Mouse (Mus musculus) neural tube, embryonic 13.5 days (tissue): Measurements from ENCODE around the gene Rpp14. TPM values are rescaled to one million over a fixed set of nuclear protein-coding genes. Genes with fewer than 3 reads are reported as not detected.

ENCODE experiments used
- ATAC-seq: fragments of 200-750 bp; cut with Nextera tagmentation; 2 replicates; pipeline ENCODE4 v1.8.0; 2017; ENCODE audit warnings: low read depth, mild to moderate bottlenecking, moderate TSS enrichment, moderate library complexity
- H3K27ac ChIP-seq: fragments of 300-500 bp; sonication (generic); replicated peaks from 2 replicates; pipeline ENCODE4 v1.5.1; 2015; ENCODE audit warnings: moderate library complexity, mild to moderate bottlenecking, inconsistent platforms
- H3K27me3 ChIP-seq: fragments of 300-500 bp; sonication (generic); 2 replicates; pipeline ENCODE4 v1.6.1; 2015; ENCODE audit warnings: mild to moderate bottlenecking, inconsistent platforms
- H3K36me3 ChIP-seq: fragments of 300-500 bp; sonication (generic); 2 replicates; pipeline ENCODE4 v1.6.1; 2015; ENCODE audit warnings: mild to moderate bottlenecking, inconsistent platforms
- H3K4me1 ChIP-seq: fragments of 300-500 bp; sonication (generic); replicated peaks from 2 replicates; pipeline ENCODE4 v1.6.1; 2015; ENCODE audit warnings: inconsistent platforms
- H3K4me2 ChIP-seq: fragments of 300-500 bp; sonication (generic); 2 replicates; pipeline ENCODE4 v1.6.1; 2015; ENCODE audit warnings: inconsistent platforms, mild to moderate bottlenecking, moderate library complexity
- H3K4me3 ChIP-seq: fragments of 300-500 bp; sonication (generic); 2 replicates; pipeline ENCODE4 v1.5.1; 2015; ENCODE audit warnings: mild to moderate bottlenecking, inconsistent platforms
- H3K9ac ChIP-seq: fragments of 300-500 bp; sonication (generic); 2 replicates; pipeline ENCODE4 v1.6.1; 2015; ENCODE audit warnings: moderate library complexity, mild to moderate bottlenecking, inconsistent platforms
- H3K9me3 ChIP-seq: fragments of 300-500 bp; sonication (generic); 2 replicates; pipeline ENCODE4 v1.6.1; 2016; ENCODE audit warnings: inconsistent platforms
- WGBS: fragments of 180-500 bp; shearing (Covaris S2); methylation state at CpG from one replicate; pipeline ENCODE4 v1.1.7; 2015; 5-methylcytosine and 5-hydroxymethylcytosine counted together
- polyA plus RNA-seq: library from polyadenylated mRNA; unstranded; fragments of >200 nt; fragmentation: Nextera tagmentation; extraction: Ambion mirVana; gene quantifications from 2 replicates; pipeline ENCODE4 v1.2.1, GENCODE M21; 2015

Gene Rpp14
- polyA plus RNA-seq, 1 experiment from 2014 or later = 50.0 TPM

DNA sequence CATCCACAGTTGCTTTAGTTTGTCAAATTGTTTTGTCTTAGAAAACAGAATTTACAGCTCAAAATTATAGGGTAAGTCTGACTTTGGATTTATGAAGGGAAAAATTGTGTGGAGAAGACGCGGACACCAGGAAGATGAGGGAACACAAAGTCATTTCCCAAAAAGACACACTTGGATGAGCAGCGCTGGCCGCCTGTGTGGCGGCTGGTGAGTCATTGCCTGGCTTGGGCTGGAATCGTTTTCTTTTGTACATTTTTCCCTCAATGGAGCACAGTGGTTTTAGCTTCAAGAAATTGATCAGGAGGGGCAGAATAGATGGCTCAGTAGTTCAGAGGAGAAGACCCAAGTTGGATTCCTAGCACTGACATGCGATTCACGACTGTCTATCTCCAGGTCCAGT is 21.7 kb downstream of the Rpp14 start:
- WGBS = 78% methylated on average over 8 of the region's 8 CpGs
- Histone ChIP-seq H3K9ac (no peak overlapping the region), H3K4me1 (peaks cover 46% of the 10 kb centered on the region), H3K9me3 (no peaks in the 10 kb centered on the region), H3K4me2 (no peak overlapping the region), H3K27me3 (no peaks in the 10 kb centered on the region; the same call in 1 of the 2 replicates), H3K36me3 (no peaks in the 10 kb centered on the region), H3K4me3 (no peak overlapping the region), H3K27ac (no peak overlapping the region)
- ATAC-seq = no peak

DNA sequence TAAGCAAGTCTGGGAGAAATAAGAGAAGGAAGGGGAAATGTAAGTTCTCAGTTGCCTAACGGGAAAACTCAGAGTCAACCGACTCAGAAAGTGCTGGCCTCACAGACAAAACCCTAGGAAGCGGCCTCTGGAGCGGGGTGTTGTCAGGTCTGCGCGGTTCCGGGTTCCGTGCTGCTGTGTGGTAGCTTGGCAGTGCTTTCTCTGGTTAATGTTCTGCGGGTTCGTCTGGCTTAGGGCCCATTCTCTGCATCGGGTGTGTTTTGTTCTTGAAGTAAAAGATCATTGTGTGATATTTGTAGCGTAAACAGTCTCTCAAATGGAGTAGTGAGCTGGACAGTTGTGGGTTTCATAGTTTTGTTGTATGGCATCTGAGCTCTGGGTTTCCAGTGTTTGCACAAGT is 22.5 kb downstream of the Rpp14 start:
- peaks cover 46% of the 10 kb centered on the region for H3K4me1 ChIP-seq
- no peak for ATAC-seq
- no peak overlapping the region for H3K4me3 ChIP-seq
- no peaks in the 10 kb centered on the region for H3K36me3 ChIP-seq
- no peak overlapping the region for H3K27ac ChIP-seq
- H3K4me2 ChIP-seq = no peak overlapping the region
- no peaks in the 10 kb centered on the region for H3K27me3 ChIP-seq
- no peaks in the 10 kb centered on the region for H3K9me3 ChIP-seq
- WGBS = 84% methylated on average over 12 of the region's 12 CpGs
- no peak overlapping the region for H3K9ac ChIP-seq

DNA sequence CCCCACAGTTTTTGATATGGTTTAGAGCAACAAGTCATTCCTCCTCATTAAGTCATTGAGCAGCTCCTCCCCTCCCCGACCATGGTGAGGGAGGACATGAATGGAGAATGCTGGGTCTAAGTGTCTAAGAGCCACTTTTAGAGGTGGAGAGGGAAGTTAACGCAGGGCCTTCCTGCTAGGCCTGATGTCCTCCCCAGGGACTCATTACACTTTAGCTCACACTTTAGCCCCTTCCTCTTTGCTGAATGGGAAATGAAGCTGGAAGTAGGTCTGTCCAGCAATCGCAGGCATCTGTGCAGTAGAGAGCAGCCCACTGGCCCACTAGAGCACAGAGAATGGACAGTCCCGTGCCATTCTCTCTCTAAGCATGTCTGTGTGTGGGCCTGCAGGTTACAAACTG is 27.9 kb downstream of the Rpp14 start:
- Histone ChIP-seq H3K27me3 (no peaks in the 10 kb centered on the region), H3K9ac (no peak overlapping the region), H3K27ac (no peak overlapping the region), H3K4me3 (no peak overlapping the region), H3K36me3 (no peaks in the 10 kb centered on the region), H3K4me1 (peaks cover 11% of the 10 kb centered on the region), H3K9me3 (no peaks in the 10 kb centered on the region), H3K4me2 (no peak overlapping the region)
- ATAC-seq = no peak
- 76% methylated on average over 4 of the region's 4 CpGs for WGBS

DNA sequence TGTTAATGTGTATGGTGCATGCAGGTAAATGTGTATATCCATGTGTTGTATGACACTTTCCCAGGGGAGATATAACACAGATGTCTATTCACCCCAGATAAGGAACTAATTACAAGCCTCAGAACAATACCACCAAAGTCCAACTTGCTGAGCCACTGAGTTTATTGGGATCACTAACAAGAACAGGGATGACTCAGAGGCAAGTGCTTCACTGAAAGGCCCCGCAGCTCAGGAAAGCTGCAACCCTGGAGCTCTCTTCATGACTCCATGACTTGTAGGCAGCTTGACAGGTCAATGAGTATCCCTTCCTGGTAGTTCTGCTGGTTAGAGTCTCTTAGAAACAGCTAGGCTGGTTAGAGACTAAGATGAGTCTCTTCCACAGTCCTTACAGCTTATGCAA is 28.8 kb downstream of the Rpp14 start:
- no peak overlapping the region for H3K27ac ChIP-seq
- no peaks in the 10 kb centered on the region for H3K27me3 ChIP-seq
- H3K9ac ChIP-seq = no peak overlapping the region
- H3K36me3 ChIP-seq = no peaks in the 10 kb centered on the region
- ATAC-seq = no peak
- no peak overlapping the region for H3K4me2 ChIP-seq
- H3K4me1 ChIP-seq = peaks cover 1% of the 10 kb centered on the region
- 100% methylated on average over 1 of the region's 1 CpGs for WGBS
- H3K4me3 ChIP-seq = no peak overlapping the region
- no peaks in the 10 kb centered on the region for H3K9me3 ChIP-seq

DNA sequence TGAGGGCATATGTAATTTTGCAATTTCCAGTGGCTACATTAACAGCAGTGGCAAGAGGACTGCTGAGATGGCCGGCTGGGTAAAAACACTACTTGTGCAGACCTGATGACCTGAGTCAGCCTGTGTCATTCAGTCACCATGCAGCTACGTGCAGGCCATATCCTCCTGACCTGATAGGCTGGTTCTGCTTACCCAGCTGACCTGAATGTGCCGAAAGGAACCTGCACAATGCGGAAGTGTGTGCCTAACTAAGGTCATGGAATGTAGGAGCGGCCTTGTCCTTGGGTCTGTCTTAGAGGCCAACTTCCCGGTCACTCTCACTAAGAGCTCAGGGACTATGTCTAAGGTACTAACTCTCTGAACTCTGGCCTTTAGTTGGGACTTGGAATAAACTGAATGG is 31.4 kb downstream of the Rpp14 start:
- H3K27me3 ChIP-seq = no peaks in the 10 kb centered on the region
- H3K36me3 ChIP-seq = no peaks in the 10 kb centered on the region
- no peaks in the 10 kb centered on the region for H3K4me1 ChIP-seq
- 92% methylated on average over 6 of the region's 6 CpGs for WGBS
- H3K4me2 ChIP-seq = no peak overlapping the region
- H3K27ac ChIP-seq = no peak overlapping the region
- H3K9me3 ChIP-seq = no peaks in the 10 kb centered on the region
- ATAC-seq = no peak
- H3K4me3 ChIP-seq = no peak overlapping the region
- H3K9ac ChIP-seq = no peak overlapping the region

DNA sequence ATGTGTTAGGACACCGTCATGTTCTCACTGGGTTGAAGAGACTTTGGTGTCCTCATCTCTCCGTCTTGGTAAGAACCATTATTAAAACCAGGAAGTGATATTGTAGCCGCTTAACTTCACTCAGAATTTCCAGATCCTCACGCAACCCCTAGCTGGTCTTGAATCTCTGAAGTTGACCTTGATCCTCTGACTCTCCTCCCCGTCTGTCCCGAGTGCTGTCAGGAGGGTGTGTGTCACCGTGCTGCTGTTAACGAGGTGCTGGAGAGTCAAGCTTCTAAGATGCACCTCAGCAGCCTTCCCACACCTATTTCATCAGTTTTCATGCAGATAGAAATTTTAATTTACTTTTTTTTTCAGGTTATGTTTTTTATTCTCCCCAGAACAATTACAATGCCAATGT is 31.9 kb downstream of the Rpp14 start:
- no peaks in the 10 kb centered on the region for H3K27me3 ChIP-seq
- H3K36me3 ChIP-seq = no peaks in the 10 kb centered on the region
- no peaks in the 10 kb centered on the region for H3K4me1 ChIP-seq
- no peaks in the 10 kb centered on the region for H3K9me3 ChIP-seq
- H3K27ac ChIP-seq = no peak overlapping the region
- no peak overlapping the region for H3K9ac ChIP-seq
- ATAC-seq = no peak
- no peak overlapping the region for H3K4me2 ChIP-seq
- WGBS = 91% methylated on average over 8 of the region's 8 CpGs
- no peak overlapping the region for H3K4me3 ChIP-seq

DNA sequence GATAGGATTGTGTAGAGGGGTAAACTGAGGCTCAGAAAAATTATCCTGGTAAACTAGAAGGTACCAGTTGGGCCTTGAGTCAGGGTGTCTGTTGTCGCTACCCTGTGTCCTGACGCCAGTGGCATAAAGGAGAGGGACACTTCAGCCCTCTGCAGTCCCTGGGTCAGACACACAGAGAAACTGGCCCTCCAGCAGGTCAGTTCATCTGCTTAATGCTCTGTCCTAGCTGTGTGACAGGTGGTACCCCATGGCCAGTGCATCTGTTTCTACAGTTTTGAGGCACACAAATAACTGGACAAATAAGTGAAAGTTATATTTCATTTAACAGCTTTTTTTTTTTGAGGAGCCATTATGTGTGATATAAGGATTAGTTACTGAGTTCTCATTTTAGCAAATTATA is 33.4 kb downstream of the Rpp14 start:
- no peaks in the 10 kb centered on the region for H3K27me3 ChIP-seq
- H3K4me2 ChIP-seq = no peak overlapping the region
- no peaks in the 10 kb centered on the region for H3K4me1 ChIP-seq
- no peak for ATAC-seq
- H3K27ac ChIP-seq = no peak overlapping the region
- no peaks in the 10 kb centered on the region for H3K9me3 ChIP-seq
- H3K36me3 ChIP-seq = no peaks in the 10 kb centered on the region
- H3K9ac ChIP-seq = no peak overlapping the region
- no peak overlapping the region for H3K4me3 ChIP-seq
- 81% methylated on average over 2 of the region's 2 CpGs for WGBS

DNA sequence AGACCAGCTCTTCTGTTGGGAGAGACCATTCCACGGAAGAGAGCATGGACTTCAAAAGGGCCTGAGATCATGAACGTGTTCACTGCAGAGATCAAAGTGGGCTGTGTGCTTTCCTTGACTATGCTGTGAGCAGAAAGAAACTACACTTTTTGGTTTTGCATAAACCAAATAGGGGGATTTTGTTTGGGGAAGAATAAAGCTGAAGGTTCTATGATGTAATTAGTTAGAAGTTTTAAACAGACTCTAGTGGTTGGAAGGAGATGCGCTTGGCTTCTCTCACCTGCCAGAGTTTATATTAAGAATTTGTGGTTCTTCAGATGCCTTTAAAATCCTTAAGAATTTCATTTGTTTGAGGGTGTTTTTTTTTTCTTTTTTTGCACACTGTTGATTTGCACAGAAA is 34.1 kb downstream of the Rpp14 start:
- no peak overlapping the region for H3K4me3 ChIP-seq
- H3K4me1 ChIP-seq = no peaks in the 10 kb centered on the region
- no peak overlapping the region for H3K27ac ChIP-seq
- no peaks in the 10 kb centered on the region for H3K27me3 ChIP-seq
- H3K4me2 ChIP-seq = no peak overlapping the region
- no peak for ATAC-seq
- no peaks in the 10 kb centered on the region for H3K36me3 ChIP-seq
- H3K9ac ChIP-seq = no peak overlapping the region
- no peaks in the 10 kb centered on the region for H3K9me3 ChIP-seq
- WGBS = 72% methylated on average over 3 of the region's 3 CpGs

DNA sequence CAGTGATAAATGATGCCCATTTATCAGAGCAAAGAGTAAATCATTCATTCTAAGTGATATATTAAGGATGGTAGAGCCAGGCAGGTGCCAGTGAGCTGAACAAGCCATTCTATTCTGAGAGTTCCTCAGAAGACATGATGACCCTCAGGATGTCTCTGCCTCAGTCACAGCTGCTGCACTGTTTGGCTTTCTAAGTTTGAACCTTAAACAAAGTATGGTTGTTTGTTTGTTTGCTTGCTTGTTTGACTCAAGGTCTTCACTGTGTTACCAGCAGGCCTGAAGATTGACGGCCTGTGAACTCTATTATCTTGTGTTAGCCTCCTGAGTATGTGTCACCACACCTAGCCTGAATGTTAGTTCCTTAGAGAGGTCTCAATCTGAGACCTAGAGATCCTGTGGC is 34.6 kb downstream of the Rpp14 start:
- Histone ChIP-seq H3K9me3 (no peaks in the 10 kb centered on the region), H3K27me3 (no peaks in the 10 kb centered on the region), H3K27ac (no peak overlapping the region), H3K4me1 (no peaks in the 10 kb centered on the region), H3K4me2 (no peak overlapping the region), H3K4me3 (no peak overlapping the region), H3K36me3 (no peaks in the 10 kb centered on the region), H3K9ac (no peak overlapping the region)
- no peak for ATAC-seq
- 79% methylated on average over 1 of the region's 1 CpGs for WGBS

DNA sequence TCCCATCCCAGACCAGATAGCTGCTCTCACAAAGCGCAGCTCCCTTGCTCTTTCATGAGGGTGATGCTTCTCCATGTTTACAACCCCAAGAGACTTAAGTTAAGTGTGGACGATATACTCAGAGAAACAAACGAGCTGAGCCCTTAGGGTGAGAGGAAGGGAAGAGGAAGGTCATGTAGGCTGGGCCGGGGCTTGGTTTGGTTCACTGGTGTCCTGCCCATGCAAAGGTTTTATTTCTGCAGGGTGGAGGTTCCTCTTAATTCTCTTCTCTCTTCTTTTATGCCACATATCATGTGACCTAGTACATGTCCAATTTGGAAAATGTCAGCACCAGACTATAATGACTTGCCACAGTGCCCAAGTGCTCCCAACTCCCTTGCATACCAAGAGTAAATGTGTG is 35.6 kb downstream of the Rpp14 start:
- ATAC-seq = no peak
- H3K27me3 ChIP-seq = no peaks in the 10 kb centered on the region
- 79% methylated on average over 4 of the region's 4 CpGs for WGBS
- no peak overlapping the region for H3K27ac ChIP-seq
- no peak overlapping the region for H3K9ac ChIP-seq
- no peak overlapping the region for H3K4me3 ChIP-seq
- H3K36me3 ChIP-seq = peaks cover 7% of the 10 kb centered on the region; the same call in 1 of the 2 replicates
- H3K4me1 ChIP-seq = no peaks in the 10 kb centered on the region
- H3K4me2 ChIP-seq = no peak overlapping the region
- H3K9me3 ChIP-seq = no peaks in the 10 kb centered on the region

DNA sequence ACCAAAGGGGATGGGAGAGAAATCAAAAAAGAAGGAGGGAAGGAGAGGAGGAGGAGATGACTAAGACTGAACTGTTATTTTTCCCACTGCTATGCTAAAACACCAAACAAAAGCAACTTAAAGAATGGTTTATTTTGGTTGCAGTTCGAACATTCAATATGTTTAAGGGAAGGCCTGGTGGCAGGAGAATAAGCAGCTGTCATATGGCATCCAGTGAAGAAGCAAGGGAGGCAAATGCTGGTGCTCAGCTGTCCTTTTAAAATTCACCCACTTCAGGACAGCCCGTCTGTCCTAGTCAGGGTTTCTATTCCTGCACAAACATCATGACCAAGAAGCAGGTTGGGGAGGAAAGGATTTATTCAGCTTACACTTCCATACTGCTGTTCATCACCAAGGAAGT is 37.2 kb downstream of the Rpp14 start:
- no peaks in the 10 kb centered on the region for H3K9me3 ChIP-seq
- H3K36me3 ChIP-seq = peaks cover 19% of the 10 kb centered on the region
- WGBS = 83% methylated on average over 2 of the region's 2 CpGs
- no peaks in the 10 kb centered on the region for H3K27me3 ChIP-seq
- H3K4me1 ChIP-seq = no peaks in the 10 kb centered on the region
- H3K27ac ChIP-seq = no peak overlapping the region
- ATAC-seq = no peak
- no peak overlapping the region for H3K9ac ChIP-seq
- no peak overlapping the region for H3K4me3 ChIP-seq
- no peak overlapping the region for H3K4me2 ChIP-seq

DNA sequence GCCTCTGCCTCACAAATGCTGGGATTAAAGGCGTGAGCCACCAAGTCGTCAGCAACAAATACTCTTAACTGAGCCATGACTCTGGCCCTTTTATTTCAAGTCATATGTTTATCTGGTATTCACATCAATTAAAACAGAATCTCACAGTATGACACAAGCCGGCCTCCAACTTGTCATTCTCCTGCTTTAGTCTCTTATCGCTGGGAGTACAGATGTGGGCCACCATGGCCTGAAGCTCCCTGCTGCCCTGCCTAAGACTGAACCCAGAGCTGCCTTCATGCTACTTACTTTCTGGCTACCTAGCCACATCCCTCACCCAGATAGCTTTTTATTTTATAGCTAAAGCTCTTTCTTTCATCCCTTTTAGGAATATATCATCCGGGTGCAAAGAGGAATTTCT is 39.3 kb downstream of the Rpp14 start:
- peaks cover 36% of the 10 kb centered on the region for H3K36me3 ChIP-seq
- H3K27ac ChIP-seq = no peak overlapping the region
- 96% methylated on average over 5 of the region's 5 CpGs for WGBS
- no peaks in the 10 kb centered on the region for H3K4me1 ChIP-seq
- H3K27me3 ChIP-seq = no peaks in the 10 kb centered on the region
- H3K9ac ChIP-seq = no peak overlapping the region
- H3K4me3 ChIP-seq = no peak overlapping the region
- no peak overlapping the region for H3K4me2 ChIP-seq
- ATAC-seq = no peak
- H3K9me3 ChIP-seq = no peaks in the 10 kb centered on the region

DNA sequence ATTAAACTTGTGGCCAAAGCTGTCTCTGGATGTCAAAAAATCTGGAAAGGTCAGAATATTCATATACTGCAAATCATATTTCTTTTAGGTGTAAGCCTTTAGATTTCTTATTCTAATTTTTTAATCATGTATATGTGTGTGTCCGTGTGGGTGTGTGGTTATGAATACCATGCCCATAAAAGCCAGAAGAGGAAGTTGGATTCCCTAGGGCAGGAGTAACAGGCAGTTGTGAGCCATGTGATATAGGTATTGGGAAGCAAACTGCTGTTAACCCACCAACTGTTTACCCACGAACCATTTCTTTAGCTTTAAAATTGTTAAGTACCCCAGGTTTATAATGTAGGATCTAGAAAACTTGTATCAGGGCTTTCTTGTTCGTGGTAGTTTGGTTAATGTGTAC is 39.7 kb downstream of the Rpp14 start:
- Histone ChIP-seq H3K9ac (no peak overlapping the region), H3K4me3 (no peak overlapping the region), H3K27me3 (no peaks in the 10 kb centered on the region), H3K4me1 (no peaks in the 10 kb centered on the region), H3K27ac (no peak overlapping the region), H3K4me2 (no peak overlapping the region), H3K36me3 (peaks cover 36% of the 10 kb centered on the region), H3K9me3 (no peaks in the 10 kb centered on the region)
- 85% methylated on average over 3 of the region's 3 CpGs for WGBS
- ATAC-seq = no peak
